Mouse (Mus musculus): ENCODE results near the gene Gm906. TPM values are rescaled to one million over a fixed set of nuclear protein-coding genes. Genes with fewer than 3 reads are reported as not detected.
A peak's percentile ranks its signal among the peaks of the same experiment; 100 is the strongest.
"Not testable (repeated sequence)": the region's sequence is repeated elsewhere in the genome, so short reads cannot be mapped to it uniquely, and the experiment has no call there.

Gene Gm906
- total RNA-seq (2021): not detected

DNA sequence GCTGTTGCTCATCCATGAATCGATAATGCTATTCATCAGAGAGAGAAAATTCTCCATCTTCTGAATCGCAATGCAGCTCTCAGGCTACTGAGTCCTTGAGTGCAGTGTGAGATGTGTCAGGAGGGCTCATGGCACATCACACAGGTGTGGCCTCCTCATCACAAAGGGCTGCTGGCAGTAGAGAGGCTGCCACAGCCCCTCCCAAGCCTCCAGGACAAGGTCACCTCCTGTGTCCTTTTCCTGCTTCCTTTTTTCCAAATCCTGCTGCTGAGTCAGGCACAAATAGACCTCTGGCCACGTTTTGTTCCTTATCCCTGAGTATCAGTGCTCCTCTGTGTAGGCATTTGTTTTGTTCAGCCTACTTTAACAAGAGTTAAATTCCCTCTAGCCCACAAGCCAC lies at the start of gene Gm906:
Gene Gm906, minus strand, starts transcription at position 101 of the 400 bp plus-strand sequence.
- not testable (repeated sequence) for DNase-seq

GRCm38 (mm10) chr13:50283308-50283707 lies 33.2 kb upstream of the Gm906 start:
- DNase-seq; intact Hi-C loops (cut with DNase I): not testable (repeated sequence)

More for the DNA sequence above, at the start of gene Gm906:
- intact Hi-C loops (cut with DNase I): not testable (repeated sequence)

GRCm38 (mm10) chr13:50236487-50236886 lies 13.6 kb downstream of the Gm906 start:
- DNase-seq: no peak
- intact Hi-C loops (cut with DNase I): no loop called here

DNA sequence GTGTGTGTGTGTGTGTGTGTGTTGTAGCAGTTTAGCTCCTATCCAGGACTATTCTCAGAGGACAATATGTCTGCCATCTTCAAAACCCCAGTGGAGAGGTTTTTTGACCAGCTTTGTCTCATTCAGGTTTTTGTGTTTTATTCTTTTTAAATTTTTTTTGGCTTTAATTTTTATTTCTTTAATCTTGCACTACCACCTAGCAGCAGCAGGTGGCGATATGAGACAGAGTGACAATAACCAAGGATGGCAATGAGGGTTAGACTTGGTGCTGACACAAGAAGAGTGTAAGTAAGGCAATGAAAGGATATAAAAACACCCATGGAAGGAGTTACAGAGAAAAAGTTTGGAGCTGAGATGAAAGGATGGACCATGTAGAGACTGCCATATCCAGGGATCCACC lies 38.3 kb downstream of the Gm906 start:
- intact Hi-C loops (cut with DNase I): loop anchor here (10.0 kb wide), 1 partner anchor 623 kb away; no protein-coding TSS in a partner anchor
- peak in 1 of 2 experiments; percentile 10 for DNase-seq

DNA sequence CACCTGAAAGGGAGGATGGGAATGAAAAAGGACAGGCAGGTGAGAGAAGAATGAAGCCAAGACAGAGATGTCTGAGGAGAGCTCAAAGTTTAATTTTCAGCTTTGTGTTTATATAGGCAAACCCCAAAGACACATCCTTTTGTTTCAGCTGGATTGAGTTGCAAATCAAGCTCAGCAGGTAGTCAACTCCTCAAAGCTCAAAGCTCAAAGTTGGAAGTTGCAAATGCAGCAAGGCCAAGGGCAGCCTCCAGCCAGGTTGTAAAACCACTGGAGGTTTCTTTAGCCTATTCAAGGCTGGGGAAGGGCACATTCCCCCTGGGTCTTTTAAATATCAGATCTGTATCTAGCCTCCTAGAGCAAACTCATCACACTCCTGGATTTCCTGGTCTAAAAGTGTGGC lies 39.9 kb downstream of the Gm906 start:
- DNase-seq: not testable (repeated sequence)
- intact Hi-C loops (cut with DNase I): loop anchor here (10.0 kb wide), 1 partner anchor 625 kb away; no protein-coding TSS in a partner anchor

DNA sequence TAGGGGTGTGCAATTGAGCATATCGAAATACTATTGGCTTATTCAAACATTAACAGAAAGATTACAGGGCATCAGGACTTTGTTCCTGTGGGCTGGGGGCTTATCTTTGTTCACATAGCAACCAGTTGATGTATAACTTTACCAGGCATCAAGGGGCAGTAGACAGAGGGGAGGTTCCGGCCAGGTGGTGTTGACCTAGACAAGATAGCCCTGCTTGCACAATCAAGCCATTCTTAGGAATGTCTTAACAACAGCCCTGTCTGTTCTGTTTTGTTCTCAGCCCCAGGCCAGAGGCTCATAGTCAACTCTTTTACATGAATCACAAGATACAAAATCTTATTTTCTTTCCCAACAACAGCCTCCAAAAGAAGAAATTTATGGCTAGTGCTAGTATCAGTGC lies 40.5 kb downstream of the Gm906 start:
- intact Hi-C loops (cut with DNase I): loop anchor here (10.0 kb wide), 1 partner anchor 625 kb away; no protein-coding TSS in a partner anchor

DNA sequence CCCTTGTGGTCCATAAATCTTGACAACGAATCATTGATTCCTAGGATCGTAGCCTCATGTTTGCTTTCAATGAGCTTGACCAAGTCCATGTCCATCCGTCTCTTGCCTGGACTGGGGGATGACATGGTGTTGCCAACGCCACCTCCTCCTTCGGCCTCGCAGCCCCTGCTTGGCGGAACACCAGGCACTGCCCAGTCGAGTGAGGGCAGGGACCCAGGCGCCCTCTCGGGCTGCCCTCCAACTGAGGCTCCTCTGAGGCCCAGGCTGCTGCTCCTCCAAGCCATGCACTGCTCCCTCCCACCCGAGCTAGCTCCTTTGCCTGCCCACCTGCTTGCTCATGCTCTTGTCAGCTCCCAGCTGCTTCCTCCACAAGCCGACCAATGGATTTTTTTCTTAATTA lies 42.1 kb downstream of the Gm906 start:
- intact Hi-C loops (cut with DNase I): no loop called here
- DNase-seq: no peak

More for the DNA sequence above, 40.5 kb downstream of the Gm906 start:
- not testable (repeated sequence) for DNase-seq

DNA sequence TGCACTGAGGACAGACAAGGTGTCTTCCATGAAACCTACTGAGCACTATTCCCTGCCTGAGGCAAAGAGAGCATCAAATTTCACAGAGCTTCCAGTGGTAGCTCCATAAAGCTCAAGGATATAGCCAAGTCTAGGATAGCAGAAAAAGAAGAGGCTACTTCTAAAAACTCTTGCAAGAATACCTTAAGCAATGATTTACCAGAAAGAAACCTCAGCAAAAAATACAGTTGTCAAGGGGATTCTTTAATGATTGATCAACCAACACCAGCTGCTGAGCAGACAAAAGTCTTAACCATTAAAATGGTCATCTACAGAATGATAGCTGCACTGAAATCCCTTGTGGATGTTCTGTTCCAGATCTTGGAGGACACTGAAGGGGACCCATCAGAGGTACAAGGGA lies 53.3 kb downstream of the Gm906 start:
- DNase-seq; intact Hi-C loops (cut with DNase I): not testable (repeated sequence)

Small RNA genes within 50 kb of the gene (microRNA-seq; reads per million reads assigned to microRNA genes)
- gene Gm24017 (ENCODE audit: borderline number of aligned reads in 2 of 2): 0 reads per million in 2 experiments

Other genes with a start within 250 kb of the Gm906 start
- 1 to 10 TPM; 5.3 to 6.2 TPM for gene Fbxw17, start 167.6 kb upstream of the Gm906 start, total RNA-seq (2021)
- gene Gm47429, start 193.6 kb upstream of the Gm906 start, total RNA-seq (2021): not detected
- gene Nutm2, start 217.0 kb upstream of the Gm906 start, total RNA-seq (2021): not detected